Mouse (Mus musculus) heart, postnatal 14 days (tissue): ENCODE data around the gene Ccr6. TPM values are rescaled to one million over a fixed set of nuclear protein-coding genes. Genes with fewer than 3 reads are reported as not detected.

Source experiments
- total RNA-seq, 2 experiments: library from RNA; stranded (reverse); gene quantifications; 2 replicates each; pipeline ENCODE4 v1.2.3; 2021

The Ccr6 gene
- total RNA-seq, 2 experiments from 2014 or later, result not detected

Other genes starting within 250 kb of the Ccr6 start
- under 1 TPM in 1 of 2 experiments, not detected in 1; 0.10 TPM for gene Gm49673, start 88.3 kb upstream of the Ccr6 start, total RNA-seq
- gene Rnaset2a, start 87.9 kb upstream of the Ccr6 start, total RNA-seq, result 10 to 100 TPM; 23.6 to 27.0 TPM
- gene Fgfr1op, start 70.5 kb upstream of the Ccr6 start, total RNA-seq, result 10 to 100 TPM; 12.9 to 14.5 TPM
- 100 to 1,000 TPM; 496 to 503 TPM for gene Mpc1, start 46.9 kb downstream of the Ccr6 start, total RNA-seq
- 10 to 100 TPM; 16.7 to 21.2 TPM for gene Sft2d1, start 75.1 kb downstream of the Ccr6 start, total RNA-seq
- gene Prr18, start 101.4 kb downstream of the Ccr6 start, total RNA-seq, result under 1 TPM; 0.24 to 0.69 TPM
- under 1 TPM; 0.26 to 0.27 TPM for gene T2, start 119.9 kb downstream of the Ccr6 start, total RNA-seq
- gene T, start 198.4 kb downstream of the Ccr6 start, total RNA-seq, result not detected